Mouse (Mus musculus) midbrain, embryonic 14.5 days (tissue): Measurements from ENCODE around the gene Sult2b1. TPM values are rescaled to one million over a fixed set of nuclear protein-coding genes. Genes with fewer than 3 reads are reported as not detected.
A peak's percentile ranks its signal among the peaks of the same experiment; 100 is the strongest.

Source experiments
- ATAC-seq: fragments of 200-750 bp; cut with Nextera tagmentation; 2 replicates; pipeline ENCODE4 v1.8.0; 2017; ENCODE audit warnings: moderate number of reproducible peaks, moderate library complexity; ENCODE audit not compliant: low FRiP score, low TSS enrichment
- DNase-seq: peaks from one replicate; pipeline ENCODE4 v3.0.0-alpha.2; 2015
- H3K27ac ChIP-seq: fragments of 300-500 bp; sonication (generic); replicated peaks from 2 replicates; pipeline ENCODE4 v1.5.1; 2014; ENCODE audit warnings: mild to moderate bottlenecking, low read depth, low read length, moderate library complexity
- H3K27me3 ChIP-seq: fragments of 300-500 bp; sonication (generic); 2 replicates; pipeline ENCODE4 v1.6.1; 2014; ENCODE audit warnings: low read length, control low read depth, mixed read lengths; ENCODE audit not compliant: control insufficient read depth, insufficient read depth
- H3K36me3 ChIP-seq: fragments of 300-500 bp; sonication (generic); 2 replicates; pipeline ENCODE4 v1.6.1; 2014; ENCODE audit warnings: low read length, control low read depth; ENCODE audit not compliant: control insufficient read depth, insufficient read depth
- H3K4me1 ChIP-seq: fragments of 300-500 bp; sonication (generic); 2 replicates; pipeline ENCODE4 v1.6.1; 2014; ENCODE audit warnings: mild to moderate bottlenecking, antibody characterized with exemption, low read length, control low read depth; ENCODE audit not compliant: control insufficient read depth, insufficient read depth
- H3K4me2 ChIP-seq: fragments of 300-500 bp; sonication (generic); 2 replicates; pipeline ENCODE4 v1.6.1; 2014; ENCODE audit warnings: mild to moderate bottlenecking, low read length, moderate library complexity
- H3K4me3 ChIP-seq: fragments of 300-500 bp; sonication (generic); replicated peaks from 2 replicates; pipeline ENCODE4 v1.5.1; 2014; ENCODE audit warnings: low read depth, low read length
- H3K9ac ChIP-seq: fragments of 300-500 bp; sonication (generic); replicated peaks from 2 replicates; pipeline ENCODE4 v1.6.1; 2014; ENCODE audit warnings: mild to moderate bottlenecking, low read length, moderate library complexity
- H3K9me3 ChIP-seq: fragments of 300-500 bp; sonication (generic); 2 replicates; pipeline ENCODE4 v1.6.1; 2016; ENCODE audit warnings: low read length, control low read depth, mixed read lengths; ENCODE audit not compliant: control insufficient read depth
- WGBS: fragments of 180-500 bp; shearing (Covaris S2); extraction: QIAGEN DNeasy Blood & Tissue Kit; methylation state at CpG from one replicate; pipeline ENCODE4 v1.1.7; 2014; 5-methylcytosine and 5-hydroxymethylcytosine counted together
- polyA plus RNA-seq: library from polyadenylated mRNA; unstranded; fragments of >200 nt; fragmentation: Nextera tagmentation; extraction: Ambion mirVana; gene quantifications from 2 replicates; pipeline ENCODE4 v1.2.1, GENCODE M21; 2014

Sult2b1 gene
- polyA plus RNA-seq, 1 experiment from 2014 or later, result 5.2 TPM

GRCm38 (mm10) chr7:45710477-45711191 is 73.8 kb downstream of the Sult2b1 start:
- no peak for ATAC-seq
- Histone ChIP-seq H3K36me3 (peaks cover 39% of the 10 kb centered on the region), H3K27ac (peak overlapping the region; percentile 67), H3K4me1 (peaks cover 61% of the 10 kb centered on the region), H3K27me3 (no peaks in the 10 kb centered on the region), H3K9me3 (no peaks in the 10 kb centered on the region), H3K4me3 (no peak overlapping the region), H3K4me2 (no peak overlapping the region), H3K9ac (no peak overlapping the region)
- no peak for DNase-seq
- 93% methylated on average over 20 of the region's 20 CpGs for WGBS

GRCm38 (mm10) chr7:45709677-45710355 is 74.7 kb downstream of the Sult2b1 start:
- peaks cover 39% of the 10 kb centered on the region for H3K36me3 ChIP-seq
- H3K27ac ChIP-seq, result peak overlapping the region; percentile 67
- WGBS, result 61% methylated on average over 14 of the region's 14 CpGs
- H3K27me3 ChIP-seq, result no peaks in the 10 kb centered on the region
- H3K9me3 ChIP-seq, result no peaks in the 10 kb centered on the region
- H3K4me1 ChIP-seq, result peaks cover 63% of the 10 kb centered on the region
- no peak for ATAC-seq
- DNase-seq, result no peak
- peak overlapping the region; percentile 96 for H3K4me2 ChIP-seq
- H3K4me3 ChIP-seq, result no peak overlapping the region
- no peak overlapping the region; the same call in 1 of the 2 replicates for H3K9ac ChIP-seq

DNA sequence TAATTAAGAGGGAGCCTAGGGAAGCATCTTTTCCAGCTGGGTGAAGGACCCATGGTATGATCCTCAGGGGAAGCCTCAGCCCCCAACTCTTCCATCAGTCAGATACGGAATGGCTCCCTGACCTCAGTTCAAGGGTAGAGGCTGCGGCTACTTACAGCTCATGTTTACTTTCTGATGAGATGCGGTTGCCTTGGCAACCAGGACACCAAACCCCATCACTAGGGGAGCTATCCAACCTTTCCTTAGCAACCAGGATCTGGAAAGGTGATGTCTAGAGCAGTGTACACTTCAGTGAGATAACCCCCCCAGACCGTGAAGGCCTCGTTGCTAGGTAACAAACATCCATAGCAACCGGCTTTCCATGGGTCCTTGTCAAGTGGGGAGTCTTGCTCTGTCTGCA is 75.4 kb downstream of the Sult2b1 start:
- Histone ChIP-seq H3K4me3 (no peak overlapping the region), H3K4me2 (peak overlapping the region; percentile 96), H3K9me3 (no peaks in the 10 kb centered on the region), H3K9ac (no peak overlapping the region), H3K27ac (peak overlapping the region; percentile 67), H3K36me3 (peaks cover 39% of the 10 kb centered on the region), H3K27me3 (no peaks in the 10 kb centered on the region), H3K4me1 (peaks cover 58% of the 10 kb centered on the region)
- DNase-seq (peak; percentile 84), ATAC-seq (no peak)
- 20% methylated on average over 6 of the region's 6 CpGs for WGBS

- 56% methylated on average over 13 of the region's 13 CpGs for WGBS
- peaks cover 36% of the 10 kb centered on the region for H3K36me3 ChIP-seq
These were observed 76.2 kb downstream of the Sult2b1 start for GRCm38 (mm10) chr7:45708221-45708761.

DNA sequence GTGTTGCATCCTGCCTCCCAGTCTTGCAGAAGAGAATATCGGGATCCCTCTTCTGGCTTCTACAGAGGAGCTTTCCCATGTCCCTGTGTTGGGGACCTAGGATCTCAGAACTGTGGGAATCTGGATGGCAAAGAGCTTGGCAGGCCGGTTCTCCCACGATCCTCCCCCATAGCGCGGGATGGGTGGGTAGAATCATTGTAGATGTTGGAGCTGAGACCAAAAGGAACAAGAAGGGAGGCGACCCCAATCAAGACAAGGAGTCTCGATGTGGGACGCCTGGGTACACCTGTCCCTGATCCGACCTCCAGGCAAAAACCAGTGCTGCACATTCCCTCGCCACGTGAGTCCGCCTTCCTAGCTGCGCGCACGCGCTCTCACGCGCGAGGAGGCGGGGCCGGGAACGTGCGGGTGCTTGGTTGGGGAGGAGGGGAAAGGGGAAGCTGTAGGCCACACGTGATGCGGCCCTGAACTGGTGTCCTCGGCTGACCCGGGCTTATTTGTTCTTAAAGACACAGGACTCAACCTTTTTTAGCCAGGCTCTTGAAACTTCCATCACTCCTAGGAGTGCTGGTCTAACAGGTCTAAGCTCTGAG is 77.0 kb downstream of the Sult2b1 start:
- Histone ChIP-seq H3K4me3 (peak overlapping the region; percentile 51), H3K4me2 (peak overlapping the region; percentile 96), H3K9ac (no peak overlapping the region), H3K36me3 (peaks cover 28% of the 10 kb centered on the region), H3K9me3 (no peaks in the 10 kb centered on the region), H3K27me3 (no peaks in the 10 kb centered on the region), H3K4me1 (peaks cover 73% of the 10 kb centered on the region), H3K27ac (peak overlapping the region; percentile 1; the same call in 1 of the 2 replicates)
- DNase-seq (peak; percentile 91), ATAC-seq (no peak)
- WGBS, result under 1% methylated on average over 27 of the region's 27 CpGs

More at GRCm38 (mm10) chr7:45708221-45708761, 76.2 kb downstream of the Sult2b1 start:
- Histone ChIP-seq H3K4me3 (no peak overlapping the region), H3K4me2 (peak overlapping the region; percentile 96), H3K27me3 (no peaks in the 10 kb centered on the region), H3K9ac (0 out of 2 replicates have a peak overlapping the region, but pooled peaks have one; percentile 6), H3K27ac (peak overlapping the region; percentile 67), H3K9me3 (no peaks in the 10 kb centered on the region), H3K4me1 (peaks cover 65% of the 10 kb centered on the region)
- DNase-seq, result no peak
- no peak for ATAC-seq

- 2% methylated on average over 36 of the region's 45 CpGs for WGBS
- no peak for ATAC-seq
- Histone ChIP-seq H3K27ac (0 out of 2 replicates have a peak overlapping the region, but pooled peaks have one; percentile 1), H3K4me3 (peak overlapping the region; percentile 51), H3K27me3 (no peaks in the 10 kb centered on the region), H3K9ac (peak overlapping the region; percentile 61), H3K36me3 (peaks cover 21% of the 10 kb centered on the region), H3K4me1 (peaks cover 73% of the 10 kb centered on the region), H3K9me3 (no peaks in the 10 kb centered on the region), H3K4me2 (peak overlapping the region; percentile 96)
- DNase-seq, result peak; percentile 86
These were observed 77.7 kb downstream of the Sult2b1 start for GRCm38 (mm10) chr7:45706721-45707241.

GRCm38 (mm10) chr7:45705873-45706281 is 78.6 kb downstream of the Sult2b1 start:
- Histone ChIP-seq H3K36me3 (peaks cover 12% of the 10 kb centered on the region), H3K9me3 (no peaks in the 10 kb centered on the region), H3K27ac (no peak overlapping the region), H3K4me1 (peaks cover 80% of the 10 kb centered on the region), H3K27me3 (no peaks in the 10 kb centered on the region), H3K4me3 (peak overlapping the region; percentile 51), H3K9ac (0 out of 2 replicates have a peak overlapping the region, but pooled peaks have one; percentile 39), H3K4me2 (peak overlapping the region; percentile 96)
- no peak for ATAC-seq
- 0% methylated on average over 7 of the region's 7 CpGs for WGBS
- DNase-seq, result no peak

DNA sequence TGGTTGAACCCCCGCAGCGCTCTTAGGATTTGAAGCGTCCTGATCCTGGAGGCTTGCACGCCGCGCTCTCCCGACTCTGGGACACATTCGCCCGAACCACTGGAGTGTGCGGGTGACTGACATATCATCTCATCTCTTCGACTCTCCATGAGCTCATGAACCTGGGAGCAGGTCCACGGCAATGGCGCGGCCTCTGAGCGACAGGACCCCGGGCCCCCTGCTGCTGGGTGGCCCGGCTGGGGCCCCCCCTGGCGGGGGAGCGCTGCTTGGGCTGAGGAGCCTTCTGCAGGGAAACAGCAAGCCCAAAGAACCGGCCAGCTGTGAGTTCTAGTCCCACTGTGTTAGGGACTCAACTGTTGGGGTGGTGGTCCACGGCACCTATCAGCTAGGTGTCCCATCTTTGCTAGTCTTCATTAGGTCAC is 79.0 kb downstream of the Sult2b1 start:
- Histone ChIP-seq H3K27ac (peak overlapping the region; percentile 60), H3K4me3 (peak overlapping the region; percentile 51), H3K27me3 (no peaks in the 10 kb centered on the region), H3K36me3 (peaks cover 8% of the 10 kb centered on the region), H3K9ac (peak overlapping the region; percentile 39; the same call in 1 of the 2 replicates), H3K9me3 (no peaks in the 10 kb centered on the region), H3K4me2 (peak overlapping the region; percentile 96), H3K4me1 (peaks cover 77% of the 10 kb centered on the region)
- ATAC-seq (no peak), DNase-seq (no peak)
- WGBS, result under 1% methylated on average over 21 of the region's 21 CpGs
